Mouse (Mus musculus): ENCODE data around the gene Ntng1.

GRCm38 (mm10) chr3:110094003-110094402, 49.8 kb downstream of the Ntng1 start:
- TF ChIP-seq CTCF (conservative IDR thresholded peaks at IDR 0.05; ENCODE audit: low read length) (no peak), NANOG (IDR thresholded peaks at IDR 0.05; ENCODE audit: borderline replicate concordance, low read length) (no peak)

Measured in E14TG2a.4 (cell line).